Mouse (Mus musculus) gastrocnemius, postnatal 36 days (tissue): Measurements from ENCODE around the gene St6galnac4. TPM values are rescaled to one million over a fixed set of nuclear protein-coding genes. Genes with fewer than 3 reads are reported as not detected.

Source experiments
- DNase-seq, 2 experiments: peaks; one replicate each; pipeline ENCODE4 v3.0.0; 2022
- intact Hi-C: fragments of 180-260 bp; cut with DNase I; formaldehyde crosslinking; loops from one replicate; pipeline ENCODE4 v1.15.1; 2025
- long read RNA-seq, 2 experiments: library from polyadenylated mRNA; stranded (forward); transcript quantifications; one replicate each; pipeline ENCODE4 v2.0.0; 2021
- total RNA-seq, 2 experiments: library from RNA; stranded (reverse); gene quantifications; 2 replicates each; pipeline ENCODE4 v1.2.3; 2021

St6galnac4 gene
- 10 to 100 TPM; 14.1 to 21.7 TPM for total RNA-seq
- long read RNA-seq, experiment 1, transcript St6galnac4-201 (6 exons, 3,626 nt): major isoform, 15 of 23 reads
- long read RNA-seq, experiment 1, partial matches to known transcripts: 0 of 23 reads
- long read RNA-seq, experiment 1, other reads (novel, unspliced or antisense): 4 of 23 reads
- long read RNA-seq, experiment 2, transcript St6galnac4-204 (5 exons, 2,826 nt): minor isoform, 11 of 36 reads
- long read RNA-seq, experiment 2, transcript St6galnac4-201 (6 exons, 3,626 nt): major isoform, 21 of 36 reads
- long read RNA-seq, experiment 2, partial matches to known transcripts: 1 of 36 reads
- long read RNA-seq, experiment 2, other reads (novel, unspliced or antisense): 3 of 36 reads

DNA sequence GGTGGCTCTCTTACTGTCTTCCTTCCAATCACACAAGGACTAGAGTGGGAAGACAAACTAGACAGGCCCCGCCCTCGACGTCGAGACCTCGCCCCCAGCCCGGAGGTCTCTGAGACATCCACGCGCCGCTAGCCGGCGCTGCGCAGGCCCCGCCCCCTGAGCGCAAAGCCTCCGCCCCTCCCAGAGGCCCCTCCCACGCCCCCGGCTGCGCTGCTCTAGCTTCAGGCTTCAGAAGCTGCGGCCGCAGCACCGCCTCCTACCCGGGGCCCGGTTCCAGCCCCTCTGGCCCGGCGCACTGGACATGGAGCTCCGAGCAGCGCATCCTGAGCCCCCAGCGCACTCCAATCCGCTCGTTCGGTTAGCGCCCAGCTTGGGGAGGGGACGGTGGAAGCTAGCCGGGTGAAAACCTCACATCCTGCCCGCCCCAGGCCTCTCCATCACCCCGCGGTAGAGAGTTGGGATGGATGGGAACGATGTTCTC, at the start of gene St6galnac4:
Gene St6galnac4 (plus strand): TSS at position 225 of the 481 bp plus-strand sequence.
- intact Hi-C loops: no loop called here
- DNase-seq: peak; percentile 86 to 91

DNA sequence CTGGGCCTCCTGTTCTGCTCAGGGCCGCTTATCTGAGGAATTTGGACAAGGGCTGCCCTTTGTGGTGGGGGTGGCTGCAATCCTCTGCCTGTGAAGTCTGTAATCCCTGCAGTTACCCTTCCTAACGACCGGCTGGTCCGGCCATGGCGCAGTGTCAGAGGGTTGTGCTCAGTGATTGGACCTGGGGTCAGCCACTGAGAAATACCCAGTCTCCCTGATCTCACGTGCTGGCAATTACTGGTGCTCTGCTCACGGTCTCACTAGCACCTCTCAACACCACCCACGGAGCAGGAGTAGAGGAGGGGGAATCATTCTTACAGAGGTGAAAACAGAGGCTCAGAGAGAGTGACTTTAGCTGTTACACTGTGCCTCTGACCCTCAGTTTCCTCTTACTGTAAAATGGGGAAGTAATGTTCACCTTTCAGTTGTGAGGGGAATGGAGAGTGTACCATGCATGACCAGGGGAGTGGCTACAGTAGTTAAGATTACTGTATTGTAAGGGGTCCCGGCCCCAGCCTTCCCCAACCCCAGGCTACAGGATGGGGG, 49.5 kb upstream of the St6galnac4 start:
- intact Hi-C loops: no loop called here
- DNase-seq: no peak

DNA sequence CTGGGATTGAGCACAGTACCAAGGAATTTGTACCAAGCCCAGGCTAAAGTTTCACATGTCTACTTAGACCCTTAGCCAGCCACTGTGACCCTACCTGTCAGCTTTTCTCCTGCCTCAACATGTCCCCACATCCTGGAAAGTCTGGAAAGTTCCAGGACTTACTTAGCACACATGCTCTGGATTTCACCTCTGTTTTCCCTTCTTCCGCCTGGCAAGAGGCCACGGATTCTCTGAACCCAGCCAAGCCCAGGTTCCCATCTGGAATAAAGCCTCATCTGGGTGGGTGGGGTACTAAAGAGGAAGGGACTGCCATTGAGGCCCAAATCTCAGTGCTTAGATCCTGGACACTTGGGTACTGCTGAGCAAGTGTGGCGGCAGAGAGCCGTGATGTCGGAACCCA, 49.0 kb upstream of the St6galnac4 start:
- intact Hi-C loops: no loop called here
- no peak for DNase-seq

DNA sequence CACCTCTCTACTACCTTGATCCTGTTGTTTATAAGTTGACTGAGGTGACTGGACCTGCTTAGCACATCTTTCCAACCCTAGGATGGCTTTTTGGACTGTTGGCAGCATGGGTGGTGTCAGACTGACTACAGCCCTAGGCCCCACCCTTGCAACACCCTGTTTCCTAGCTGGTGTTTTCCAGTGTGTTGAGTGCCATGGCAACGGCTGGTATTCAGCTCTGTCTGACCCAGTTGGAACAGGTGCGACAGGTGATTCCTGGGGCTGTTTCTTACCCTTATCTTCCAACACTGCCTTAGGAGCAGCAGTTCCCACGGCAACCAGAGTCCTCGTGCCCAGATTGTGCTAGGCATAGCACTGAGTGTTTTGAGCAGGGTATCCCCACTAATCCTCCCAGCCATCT, 48.4 kb upstream of the St6galnac4 start:
- intact Hi-C loops: no loop called here
- no peak for DNase-seq

DNA sequence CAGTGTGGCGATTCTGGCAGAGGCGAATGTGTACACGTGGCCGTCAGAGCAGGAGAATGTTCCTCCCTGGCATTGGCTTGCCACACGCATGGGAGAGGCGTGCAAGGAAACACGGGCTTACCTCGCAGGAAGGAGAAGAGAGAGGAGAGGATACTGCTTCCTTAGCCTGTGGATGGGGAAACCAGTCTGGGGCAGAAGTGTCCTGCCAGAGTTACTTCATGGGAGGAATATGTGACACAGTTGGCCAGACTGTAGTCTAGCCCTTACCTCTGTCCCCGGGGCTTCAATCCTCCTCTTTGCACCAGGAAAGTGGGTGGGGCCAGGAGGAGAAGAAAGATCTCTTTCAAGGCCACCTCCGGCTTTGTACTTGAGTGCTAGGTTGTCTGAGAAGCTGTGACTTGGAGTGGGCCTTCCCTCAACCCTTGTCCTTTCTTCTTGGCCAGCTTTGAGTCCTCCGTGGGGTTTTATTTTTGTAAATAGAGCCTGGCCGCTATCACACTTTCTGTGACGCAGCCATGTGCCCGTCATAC, 47.4 kb upstream of the St6galnac4 start:
- intact Hi-C loops: no loop called here
- DNase-seq: no peak

DNA sequence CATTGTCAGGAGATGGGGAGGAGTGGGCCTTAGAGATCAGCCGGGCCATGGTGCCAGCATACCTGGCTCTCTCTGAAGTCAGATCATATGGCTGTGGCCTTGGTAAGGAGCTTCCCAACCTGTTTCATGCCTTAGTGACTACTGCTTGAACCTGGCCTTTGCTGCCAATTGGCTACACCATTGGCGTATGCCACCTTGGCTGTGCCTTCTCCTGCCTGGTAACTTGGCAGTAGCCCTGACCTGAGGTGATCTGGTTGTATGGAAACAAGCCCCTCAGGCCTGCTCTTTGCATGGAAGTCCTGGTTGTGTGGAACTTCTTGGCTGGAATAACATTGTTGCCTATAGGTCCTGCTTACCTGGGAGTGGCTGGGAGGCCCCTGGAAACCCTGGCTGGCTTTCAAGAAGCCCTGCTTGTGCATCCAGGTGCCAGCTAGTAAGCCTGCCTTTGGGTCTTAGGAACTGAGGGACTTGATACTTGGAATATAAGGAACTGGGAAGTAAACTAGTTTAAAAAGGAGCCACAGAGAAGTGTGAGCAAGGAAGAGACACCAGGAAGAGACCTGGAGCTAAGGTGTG, 45.5 kb upstream of the St6galnac4 start:
- no peak for DNase-seq
- intact Hi-C loops: no loop called here

DNA sequence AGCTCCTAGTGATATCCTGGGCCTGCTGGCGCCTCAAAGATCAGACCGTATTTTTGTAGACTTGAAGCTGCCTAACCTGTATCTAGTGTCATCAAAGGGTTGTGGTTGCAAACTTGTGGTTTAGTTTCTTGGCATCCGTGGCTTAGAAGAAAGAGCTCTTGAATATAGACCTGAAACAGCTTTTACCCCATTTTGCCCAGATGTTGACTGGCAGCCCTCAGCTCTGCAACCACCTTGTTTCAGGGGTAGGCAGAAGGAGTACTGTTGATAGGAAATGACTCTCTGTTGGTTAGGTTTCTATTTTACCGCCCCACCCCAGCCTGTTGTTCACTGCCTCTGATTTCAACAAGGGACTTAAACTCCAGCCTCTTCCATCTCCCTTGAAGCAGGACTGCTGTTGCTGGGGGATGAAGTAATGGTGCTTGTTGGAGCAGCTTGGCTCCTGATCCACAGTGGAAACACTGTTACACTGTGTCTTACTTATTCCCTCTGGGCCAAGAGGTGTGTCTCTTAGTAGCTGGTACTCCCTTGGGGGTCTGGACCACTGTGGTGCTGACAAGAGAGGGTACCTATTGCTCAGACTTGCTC, 44.8 kb upstream of the St6galnac4 start:
- DNase-seq: no peak
- intact Hi-C loops: no loop called here

DNA sequence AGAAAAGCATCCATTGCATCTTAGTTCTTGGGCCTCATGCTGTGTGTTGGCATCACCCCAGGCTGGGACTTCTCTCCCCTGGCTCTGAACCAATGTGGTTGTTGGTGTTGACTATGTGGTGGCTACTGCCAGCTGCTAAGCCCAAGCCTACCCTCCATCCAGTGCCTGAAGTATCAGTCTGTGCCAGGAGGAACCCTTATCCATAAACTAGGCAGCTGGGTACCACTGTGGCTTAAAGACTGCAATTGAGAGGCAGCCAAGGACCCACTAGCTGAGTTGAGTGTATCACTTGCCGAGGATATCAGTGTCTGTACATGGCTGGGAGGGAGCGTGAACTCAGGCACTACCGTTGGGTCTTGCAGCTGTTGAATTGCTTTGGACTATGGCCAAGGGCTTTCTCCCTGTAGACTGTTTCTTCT, 43.9 kb upstream of the St6galnac4 start:
- intact Hi-C loops: no loop called here
- DNase-seq: no peak

DNA sequence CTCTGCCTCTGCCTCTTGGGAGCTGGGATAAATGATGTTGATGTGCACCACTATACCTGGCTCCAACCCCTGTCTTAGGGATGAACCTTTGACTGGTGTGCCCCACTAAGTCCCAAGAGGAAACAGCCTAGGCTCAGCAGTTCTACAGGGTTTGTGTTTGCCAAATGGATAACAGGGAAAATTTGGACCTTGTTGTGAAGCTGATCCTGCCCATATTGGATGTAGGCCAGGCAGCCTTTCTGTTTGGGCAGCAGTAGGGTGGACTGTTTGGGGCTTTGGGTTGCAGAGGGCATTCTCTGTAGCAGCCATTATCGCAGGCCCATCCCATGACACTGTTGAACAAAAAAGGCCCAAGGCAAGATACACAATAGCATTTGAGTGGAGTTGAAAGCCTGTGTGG, 39.9 kb upstream of the St6galnac4 start:
- intact Hi-C loops: no loop called here
- DNase-seq: no peak

DNA sequence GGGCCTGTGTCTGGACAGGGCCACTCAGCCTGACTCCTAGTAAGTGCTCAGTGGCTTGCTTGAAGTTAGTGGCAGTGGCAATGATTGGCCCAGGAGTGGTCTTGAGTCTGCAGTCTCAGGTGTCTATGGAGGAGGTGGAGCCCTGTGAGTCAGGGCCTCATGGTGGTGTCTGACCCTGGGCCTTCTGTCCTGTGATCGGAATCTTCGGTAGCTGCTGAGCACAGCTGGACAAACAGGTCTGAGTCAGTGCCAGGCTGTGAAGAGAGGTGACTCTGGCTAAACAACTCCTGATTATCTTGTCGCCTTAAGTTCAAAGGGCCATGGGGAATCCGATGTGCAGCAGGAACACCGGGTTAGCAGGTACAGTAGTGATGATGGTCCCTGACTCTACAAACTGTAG, 39.5 kb upstream of the St6galnac4 start:
- intact Hi-C loops: no loop called here
- DNase-seq: no peak

DNA sequence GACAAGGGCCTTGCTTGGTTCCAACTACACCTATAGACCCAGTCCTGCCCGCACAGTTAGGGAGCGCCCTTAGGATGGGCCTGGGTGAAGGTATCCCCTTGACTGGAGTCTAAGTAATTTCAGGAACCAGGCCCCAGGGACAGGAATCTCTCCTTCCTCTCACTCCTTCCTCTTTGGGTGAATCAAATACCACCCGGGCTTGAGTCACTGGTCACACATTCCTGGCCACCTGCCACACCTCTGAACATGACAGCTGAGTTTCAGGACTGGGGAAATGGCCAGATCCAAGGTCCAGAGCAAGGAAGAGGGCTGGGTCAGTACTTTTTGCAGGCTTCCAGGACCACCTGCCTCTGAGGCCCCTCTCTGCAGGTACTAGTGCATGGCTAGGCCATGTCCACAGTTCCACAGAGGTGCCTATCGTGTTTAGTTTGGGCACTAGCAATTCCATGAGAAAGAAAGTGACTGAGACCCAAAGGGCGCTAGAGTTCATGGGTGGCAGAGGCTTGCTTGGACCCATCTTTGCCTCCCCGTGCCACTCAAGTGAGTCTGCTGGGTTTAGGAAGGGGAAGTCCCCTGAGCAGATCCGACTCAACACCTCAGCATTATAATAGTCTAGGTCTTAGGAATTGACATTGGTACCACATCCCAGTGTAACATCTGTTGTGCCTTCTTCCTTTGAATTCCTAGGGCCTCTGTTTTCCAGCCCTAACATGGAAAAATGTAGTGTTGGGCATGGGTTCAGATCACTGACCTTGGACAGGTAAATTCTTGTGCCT, 38.7 kb upstream of the St6galnac4 start:
- peak in 1 of 2 experiments; percentile 50 for DNase-seq
- intact Hi-C loops: no loop called here

DNA sequence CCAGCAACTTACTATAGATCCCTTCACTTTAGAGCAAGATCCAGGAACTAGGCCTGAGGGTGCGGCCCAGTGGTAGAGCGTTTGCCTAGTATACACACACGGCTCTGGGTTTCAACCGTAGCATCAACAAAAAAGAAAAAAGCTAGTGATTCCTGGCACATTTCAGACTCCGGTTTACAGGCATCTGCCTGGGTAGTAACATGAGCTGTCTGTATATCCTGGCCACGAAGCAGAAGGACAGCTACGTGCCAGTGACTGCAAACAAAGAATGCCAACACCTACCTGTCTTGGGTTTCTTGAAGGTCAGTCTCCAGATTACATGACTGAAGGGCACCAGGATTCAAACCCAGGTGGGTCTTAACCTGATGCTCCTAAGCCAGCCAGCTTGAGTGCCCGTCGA, 37.7 kb upstream of the St6galnac4 start:
- intact Hi-C loops: no loop called here

DNA sequence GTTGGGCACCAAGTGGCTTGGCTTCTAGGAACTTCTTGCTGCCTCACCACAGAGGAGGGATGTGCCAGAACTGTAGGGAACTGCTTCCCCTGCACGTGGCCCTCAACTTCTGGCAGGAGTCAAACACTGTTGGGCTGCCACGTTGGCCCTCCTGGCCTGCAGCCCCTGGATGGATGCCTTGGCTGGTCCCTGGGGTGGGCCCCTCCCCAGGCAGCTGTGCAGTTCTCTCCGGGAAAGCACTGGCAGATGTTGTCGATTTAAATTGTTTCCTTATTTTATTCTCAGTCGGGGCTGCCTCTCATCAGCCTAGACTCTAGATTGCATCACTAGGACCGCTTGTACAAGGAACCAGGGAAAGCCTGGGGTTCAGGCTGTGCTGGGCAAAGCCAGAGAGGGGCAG, 37.1 kb upstream of the St6galnac4 start:
- DNase-seq: peak; percentile 86 to 90
- intact Hi-C loops: no loop called here

More for the DNA sequence above, 37.7 kb upstream of the St6galnac4 start:
- DNase-seq: no peak

DNA sequence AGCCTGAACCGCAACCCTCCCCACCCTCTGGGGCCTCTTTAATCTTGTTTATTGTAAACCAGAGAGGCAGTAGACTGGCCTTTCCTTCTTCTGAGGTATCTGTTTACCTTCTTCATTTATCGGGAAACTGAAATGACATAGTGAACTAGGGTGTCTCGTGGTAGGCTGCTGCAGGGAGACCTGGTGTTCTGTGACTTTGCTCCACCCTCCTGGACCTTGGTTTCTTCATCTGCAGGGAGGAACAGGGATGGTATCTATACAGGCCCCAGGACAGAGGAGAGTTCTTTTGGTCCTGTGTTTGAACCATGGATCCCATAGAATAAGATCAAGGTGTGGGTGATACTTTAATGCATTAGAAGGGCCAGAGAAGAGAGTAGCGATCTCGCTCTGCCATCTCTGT, 35.7 kb upstream of the St6galnac4 start:
- DNase-seq: no peak
- intact Hi-C loops: no loop called here

DNA sequence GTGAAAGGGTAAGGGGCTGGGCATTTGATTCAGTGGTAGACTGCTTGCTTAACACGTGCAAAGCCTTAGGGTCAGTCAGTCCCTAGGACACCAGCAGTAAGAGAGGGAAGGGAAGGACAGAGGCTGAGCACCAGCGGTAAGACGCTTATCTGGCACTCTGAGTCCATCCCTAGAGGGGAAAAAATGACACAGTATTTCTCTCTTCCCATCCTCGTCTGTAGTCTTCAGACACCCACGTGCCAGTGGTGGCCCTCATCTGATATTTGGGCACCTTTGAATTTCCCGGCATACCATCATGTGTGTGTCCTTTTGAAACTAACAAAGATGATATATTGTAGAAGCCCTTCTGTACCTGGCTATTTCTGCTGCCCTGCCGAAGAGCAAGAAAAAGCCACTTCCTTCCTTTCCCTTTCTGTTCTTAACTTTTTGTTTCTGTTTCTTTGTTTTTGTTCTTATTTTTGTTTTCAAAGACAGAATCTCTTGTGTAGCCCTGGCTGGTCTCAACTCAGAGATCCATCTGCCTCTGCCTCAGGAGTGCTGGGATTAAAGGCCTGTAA, 33.2 kb upstream of the St6galnac4 start:
- intact Hi-C loops: no loop called here
- DNase-seq: no peak

DNA sequence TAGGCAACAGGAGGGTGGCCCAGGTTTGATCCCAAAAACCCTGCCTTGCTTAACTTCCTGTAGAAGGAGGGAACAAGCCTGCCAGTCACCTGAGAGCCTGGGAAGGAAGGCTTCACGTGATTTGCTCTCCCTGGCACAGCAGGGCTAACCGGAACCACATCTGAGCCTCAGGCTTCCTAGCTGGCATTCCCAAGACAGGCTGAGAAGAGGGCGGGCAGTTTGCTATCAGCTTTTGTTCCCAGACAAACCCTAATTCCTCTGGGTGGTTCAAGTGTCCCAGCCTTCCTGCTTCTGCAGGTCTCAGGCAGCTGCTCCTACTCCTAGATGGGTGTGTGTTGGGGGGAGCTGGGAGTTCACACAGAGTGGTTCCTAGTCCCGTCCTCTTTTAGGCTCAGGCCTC, 31.4 kb upstream of the St6galnac4 start:
- intact Hi-C loops: no loop called here

DNA sequence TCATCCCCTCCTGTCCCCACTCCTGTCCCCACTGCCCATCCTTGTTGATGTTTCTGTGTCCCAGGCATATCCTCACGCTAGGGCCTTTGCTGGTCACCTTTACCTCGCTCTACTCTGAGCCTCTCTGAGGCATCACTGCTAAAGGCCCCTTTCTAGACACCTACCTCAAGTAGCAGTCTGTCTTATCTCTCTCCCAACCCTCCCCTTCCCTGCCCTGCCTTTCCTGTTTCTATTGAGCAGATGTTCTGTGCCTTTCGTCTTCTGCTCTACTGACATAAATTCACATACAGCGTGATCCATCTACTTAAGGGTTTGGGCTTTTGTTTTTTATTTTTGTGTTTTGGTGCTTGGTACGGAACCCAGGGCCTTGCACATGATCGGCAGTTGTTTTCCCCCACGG, 30.9 kb upstream of the St6galnac4 start:
- DNase-seq: no peak
- intact Hi-C loops: no loop called here

More for the DNA sequence above, 31.4 kb upstream of the St6galnac4 start:
- DNase-seq: no peak

DNA sequence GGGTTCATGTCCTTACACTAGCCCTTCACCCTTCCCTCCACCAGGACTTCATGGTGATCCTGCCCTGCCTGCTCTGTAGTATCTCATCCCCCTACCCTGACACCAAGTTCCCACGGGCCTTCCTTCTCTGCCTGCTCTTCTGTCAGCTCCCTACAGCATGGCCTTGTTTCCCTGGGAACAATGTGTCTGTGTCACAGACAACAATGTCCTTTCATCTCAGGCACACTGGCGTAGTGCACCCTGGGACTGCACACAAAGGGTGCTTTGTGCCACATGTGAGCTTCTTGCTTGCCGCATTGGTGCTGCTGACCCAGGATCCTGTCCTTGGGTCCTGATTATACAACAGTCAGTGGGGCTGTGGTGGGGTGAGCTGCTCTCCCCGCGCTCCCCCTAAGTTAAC, 27.3 kb upstream of the St6galnac4 start:
- intact Hi-C loops: no loop called here

DNA sequence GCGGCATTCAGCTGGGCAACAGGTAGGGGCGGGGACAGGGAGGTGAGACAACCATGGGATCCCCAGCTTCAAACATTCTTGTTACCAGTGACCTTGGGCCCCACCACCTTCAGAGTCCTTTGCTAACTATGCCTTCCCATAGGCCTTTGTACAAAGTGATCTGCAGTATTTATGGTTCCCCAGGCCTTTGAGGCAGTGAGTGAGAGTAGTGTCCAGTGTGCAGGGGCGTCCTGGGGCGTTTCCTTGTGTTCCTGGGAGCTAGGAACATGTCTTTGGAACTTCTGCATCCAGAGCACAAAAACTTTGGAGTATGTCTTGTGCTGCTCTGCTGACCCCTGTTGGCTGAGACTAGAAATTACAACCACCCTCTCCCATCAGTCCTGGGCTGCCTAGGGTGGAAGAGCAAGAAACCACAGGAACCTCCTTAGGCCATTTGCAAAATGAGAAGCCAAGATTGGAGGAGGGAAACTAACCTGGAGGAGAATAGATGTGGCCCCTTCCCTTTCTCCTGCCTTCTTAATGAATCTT, 20.3 kb upstream of the St6galnac4 start:
- peak in 1 of 2 experiments; percentile 56 for DNase-seq

More for the DNA sequence above, 27.3 kb upstream of the St6galnac4 start:
- DNase-seq: no peak

DNA sequence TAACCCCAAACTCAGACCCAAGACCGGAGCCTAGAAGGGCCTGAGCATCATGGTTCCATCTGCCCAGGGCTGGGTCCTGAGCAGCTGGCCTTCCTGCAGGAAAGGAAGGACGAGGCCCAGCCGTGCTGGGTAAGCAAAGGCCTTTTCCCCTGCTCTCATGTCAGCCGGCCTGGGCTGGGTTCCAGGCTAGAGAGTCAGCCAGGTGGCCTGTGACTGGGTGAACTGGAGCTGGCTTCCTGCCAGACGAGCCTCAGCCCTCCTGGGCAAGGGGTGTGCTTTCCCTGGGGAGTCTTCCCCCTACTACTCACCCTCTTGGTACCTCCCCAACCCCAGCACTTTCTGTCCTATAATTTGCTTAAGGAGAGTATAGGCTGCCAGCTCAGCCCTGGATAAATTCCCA, 18.7 kb upstream of the St6galnac4 start:
- DNase-seq: no peak
- intact Hi-C loops: no loop called here

More for the DNA sequence above, 20.3 kb upstream of the St6galnac4 start:
- intact Hi-C loops: loop anchor here (1.0 kb wide), 1 partner anchor 78 kb away; no protein-coding TSS in a partner anchor
